Mouse (Mus musculus): ENCODE results near the gene Olfr1167.
"Not testable (repeated sequence)": the region's sequence is repeated elsewhere in the genome, so short reads cannot be mapped to it uniquely, and the experiment has no call there.

Gene Olfr1167

GRCm38 (mm10) chr2:88155093-88155492 is at the start of gene Olfr1167:
Gene Olfr1167 (minus strand): TSS chr2:88155193.
- DNase-seq (ENCODE audit: extremely low read depth, low read depth) = not testable (repeated sequence)

GRCm38 (mm10) chr2:88181580-88181979 is 26.6 kb upstream of the Olfr1167 start, which contains the start of gene Olfr1168:
Gene Olfr1168 (plus strand): TSS chr2:88181880.
- no peak for DNase-seq (ENCODE audit: extremely low read depth, low read depth)

- no peak for DNase-seq (ENCODE audit: extremely low read depth, low read depth)
Observed at GRCm38 (mm10) chr2:88128172-88128571, 26.8 kb downstream of the Olfr1167 start, which contains the start of gene Olfr1166. Gene Olfr1166 (minus strand): TSS chr2:88128272.

Measured in MEL-GATA-1-ER (cell line).